Mouse (Mus musculus) liver, embryonic 11.5 days (tissue): ENCODE results near the gene Serpina7. TPM values are rescaled to one million over a fixed set of nuclear protein-coding genes. Genes with fewer than 3 reads are reported as not detected.

Experiments used
- ATAC-seq: fragments of 200-750 bp; cut with Nextera tagmentation; replicated peaks from 2 replicates; pipeline ENCODE4 v1.8.0; 2017; ENCODE audit warnings: moderate number of reproducible peaks, mild to moderate bottlenecking, moderate TSS enrichment, moderate library complexity; ENCODE audit not compliant: low FRiP score
- DNase-seq: peaks from one replicate; pipeline ENCODE4 v3.0.0-alpha.2; 2017; ENCODE audit warnings: low spot score
- H3K27ac ChIP-seq: fragments of 300-500 bp; sonication (generic); 2 replicates; pipeline ENCODE4 v1.5.1; 2014; ENCODE audit warnings: mild to moderate bottlenecking, low read depth, low read length, control low read depth
- H3K27me3 ChIP-seq: fragments of 300-500 bp; sonication (generic); replicated peaks from 2 replicates; pipeline ENCODE4 v1.6.1; 2014; ENCODE audit warnings: low read length, mixed read lengths; ENCODE audit not compliant: control insufficient read depth, insufficient read depth
- H3K36me3 ChIP-seq: fragments of 300-500 bp; sonication (generic); 2 replicates; pipeline ENCODE4 v1.6.1; 2014; ENCODE audit warnings: mild to moderate bottlenecking, low read length, moderate library complexity, mixed read lengths; ENCODE audit not compliant: control insufficient read depth, insufficient read depth
- H3K4me1 ChIP-seq: fragments of 300-500 bp; sonication (generic); replicated peaks from 2 replicates; pipeline ENCODE4 v1.6.1; 2014; ENCODE audit warnings: low read length, mixed read lengths; ENCODE audit not compliant: control insufficient read depth, insufficient read depth
- H3K4me2 ChIP-seq: fragments of 300-500 bp; sonication (generic); 2 replicates; pipeline ENCODE4 v1.6.1; 2014; ENCODE audit warnings: mild to moderate bottlenecking, control low read depth, moderate library complexity
- H3K4me3 ChIP-seq: fragments of 300-500 bp; sonication (generic); 2 replicates; pipeline ENCODE4 v1.5.1; 2014; ENCODE audit warnings: low read depth, low read length, control low read depth
- H3K9ac ChIP-seq: fragments of 300-500 bp; sonication (generic); 2 replicates; pipeline ENCODE4 v1.6.1; 2014; ENCODE audit warnings: low read depth, low read length, control low read depth
- H3K9me3 ChIP-seq: fragments of 300-500 bp; sonication (generic); 2 replicates; pipeline ENCODE4 v1.6.1; 2016; ENCODE audit warnings: low read length, inconsistent platforms, mixed read lengths; ENCODE audit not compliant: control insufficient read depth
- WGBS: fragments of 180-500 bp; shearing (Covaris S2); extraction: QIAGEN DNeasy Blood & Tissue Kit; methylation state at CpG from one replicate; pipeline ENCODE4 v1.1.7; 2014; 5-methylcytosine and 5-hydroxymethylcytosine counted together
- polyA plus RNA-seq: library from polyadenylated mRNA; unstranded; fragments of >200 nt; fragmentation: Nextera tagmentation; extraction: Ambion mirVana; gene quantifications from 2 replicates; pipeline ENCODE4 v1.2.1, GENCODE M21; 2014

Gene Serpina7
- polyA plus RNA-seq: 0.90 and 1.1 TPM in 2 replicates

GRCm38 (mm10) chrX:139085077-139085476, at the start of gene Serpina7:
Gene Serpina7 (minus strand): TSS chrX:139085236.
- DNase-seq (no peak), ATAC-seq (no peak)
- H3K9ac ChIP-seq: no peak within 1 kb of the TSS
- H3K36me3 ChIP-seq: no peaks in the 10 kb centered on the region
- H3K4me2 ChIP-seq: no peak within 1 kb of the TSS
- H3K27me3 ChIP-seq: no peaks in the 10 kb centered on the region; the same call in 1 of the 2 replicates
- H3K4me3 ChIP-seq: no peak within 1 kb of the TSS
- H3K4me1 ChIP-seq: no peaks in the 10 kb centered on the region
- H3K9me3 ChIP-seq: no peaks in the 10 kb centered on the region
- H3K27ac ChIP-seq: no peak within 1 kb of the TSS

GRCm38 (mm10) chrX:139134031-139134430, 49.0 kb upstream of the Serpina7 start:
- no peaks in the 10 kb centered on the region for H3K27me3 ChIP-seq
- ATAC-seq: no peak
- H3K4me3 ChIP-seq: no peak overlapping the region
- H3K36me3 ChIP-seq: no peaks in the 10 kb centered on the region
- H3K27ac ChIP-seq: no peak overlapping the region
- no peak overlapping the region for H3K9ac ChIP-seq
- H3K4me1 ChIP-seq: no peaks in the 10 kb centered on the region
- H3K9me3 ChIP-seq: no peaks in the 10 kb centered on the region
- no peak overlapping the region for H3K4me2 ChIP-seq
- WGBS: 79% methylated on average over 4 of the region's 4 CpGs
- DNase-seq: no peak

- Histone ChIP-seq H3K27me3 (no peaks in the 10 kb centered on the region), H3K36me3 (no peaks in the 10 kb centered on the region), H3K4me1 (no peaks in the 10 kb centered on the region), H3K9me3 (no peaks in the 10 kb centered on the region), H3K9ac (no peak overlapping the region), H3K27ac (no peak overlapping the region), H3K4me2 (no peak overlapping the region), H3K4me3 (no peak overlapping the region)
- no peak for DNase-seq
- WGBS: 62% methylated on average over 1 of the region's 1 CpGs
- ATAC-seq: no peak
Measured at GRCm38 (mm10) chrX:139097197-139097596, 12.2 kb upstream of the Serpina7 start.

- Histone ChIP-seq H3K36me3 (no peaks in the 10 kb centered on the region), H3K4me3 (no peak within 1 kb of the TSS), H3K27me3 (no peaks in the 10 kb centered on the region; the same call in 1 of the 2 replicates), H3K4me1 (no peaks in the 10 kb centered on the region), H3K9ac (no peak within 1 kb of the TSS), H3K4me2 (no peak within 1 kb of the TSS), H3K9me3 (no peaks in the 10 kb centered on the region), H3K27ac (no peak within 1 kb of the TSS)
- 81% methylated on average over 1 of the region's 1 CpGs for WGBS
- ATAC-seq: no peak
- no peak for DNase-seq
Measured at GRCm38 (mm10) chrX:139085943-139086342, 907 bp upstream of the Serpina7 start, which contains the start of gene 4930513O06Rik. Gene 4930513O06Rik (plus strand): TSS chrX:139086243.

- Histone ChIP-seq H3K27ac (no peak overlapping the region), H3K9ac (no peak overlapping the region), H3K4me2 (no peak overlapping the region), H3K27me3 (no peaks in the 10 kb centered on the region; the same call in 1 of the 2 replicates), H3K9me3 (no peaks in the 10 kb centered on the region), H3K36me3 (no peaks in the 10 kb centered on the region), H3K4me1 (no peaks in the 10 kb centered on the region), H3K4me3 (no peak overlapping the region)
- 83% methylated on average over 2 of the region's 2 CpGs for WGBS
- ATAC-seq (no peak), DNase-seq (no peak)
Measured at GRCm38 (mm10) chrX:139078493-139078892, 6.5 kb downstream of the Serpina7 start.

- H3K9ac ChIP-seq: no peak overlapping the region
- no peak overlapping the region for H3K4me3 ChIP-seq
- no peaks in the 10 kb centered on the region for H3K36me3 ChIP-seq
- H3K9me3 ChIP-seq: no peaks in the 10 kb centered on the region
- DNase-seq (no peak), ATAC-seq (no peak)
- no peak overlapping the region for H3K4me2 ChIP-seq
- no peak overlapping the region for H3K27ac ChIP-seq
- no peaks in the 10 kb centered on the region for H3K4me1 ChIP-seq
- WGBS: 64% methylated on average over 5 of the region's 5 CpGs
- H3K27me3 ChIP-seq: no peaks in the 10 kb centered on the region
Measured at GRCm38 (mm10) chrX:139064078-139064477, 21.0 kb downstream of the Serpina7 start.

GRCm38 (mm10) chrX:139053149-139053548, 31.9 kb downstream of the Serpina7 start:
- H3K27me3 ChIP-seq: no peaks in the 10 kb centered on the region
- no peak overlapping the region for H3K4me3 ChIP-seq
- no peaks in the 10 kb centered on the region for H3K4me1 ChIP-seq
- H3K36me3 ChIP-seq: no peaks in the 10 kb centered on the region
- H3K9me3 ChIP-seq: no peaks in the 10 kb centered on the region
- no peak overlapping the region for H3K9ac ChIP-seq
- no peak for DNase-seq
- 60% methylated on average over 1 of the region's 1 CpGs for WGBS
- ATAC-seq: no peak
- no peak overlapping the region for H3K4me2 ChIP-seq
- no peak overlapping the region for H3K27ac ChIP-seq

- 75% methylated on average over 1 of the region's 1 CpGs for WGBS
- Histone ChIP-seq H3K4me2 (no peak overlapping the region), H3K36me3 (no peaks in the 10 kb centered on the region), H3K4me3 (no peak overlapping the region), H3K9me3 (no peaks in the 10 kb centered on the region), H3K9ac (no peak overlapping the region), H3K27ac (no peak overlapping the region), H3K27me3 (no peaks in the 10 kb centered on the region), H3K4me1 (no peaks in the 10 kb centered on the region)
- ATAC-seq (no peak; the same call in 1 of the 2 replicates), DNase-seq (no peak)
Measured at GRCm38 (mm10) chrX:139051976-139052375, 33.1 kb downstream of the Serpina7 start.

- Histone ChIP-seq H3K9me3 (no peaks in the 10 kb centered on the region), H3K27me3 (no peaks in the 10 kb centered on the region), H3K9ac (no peak overlapping the region), H3K36me3 (no peaks in the 10 kb centered on the region), H3K4me3 (no peak overlapping the region), H3K4me1 (no peaks in the 10 kb centered on the region), H3K4me2 (no peak overlapping the region), H3K27ac (no peak overlapping the region)
- no peak for ATAC-seq
- DNase-seq: no peak
- WGBS: 65% methylated on average over 1 of the region's 1 CpGs
Measured at GRCm38 (mm10) chrX:139041148-139041547, 43.9 kb downstream of the Serpina7 start.
